In genomic region chr15:87715037-87715676, GRCm38 (mm10) we compare ENCODE assay signal across 8 mouse cellular contexts.
DNase-seq lines count a peak whose midpoint lies in the region; ATAC-seq lines count a peak whose summit lies in the region.

No protein-coding gene starts in this region.

- H3K36me3 ChIP-seq in forebrain, embryonic 14.5 days (ENCODE audit: control insufficient read depth, insufficient read depth, low read length): no peaks in the 10 kb centered on the region
- no peaks in the 10 kb centered on the region for H3K36me3 ChIP-seq in stomach, embryonic 16.5 days (ENCODE audit: control insufficient read depth, insufficient read depth, low read length)

- peak; percentile 14 for DNase-seq in gastrocnemius, postnatal 14 days
- DNase-seq in gastrocnemius, postnatal 36 days: no peak
- DNase-seq in brain, adult 2 months (ENCODE audit: low read depth, low spot score): peak; percentile 85
- peak; percentile 22 for DNase-seq in forebrain, embryonic 14.5 days (ENCODE audit: low spot score)
- DNase-seq in left cerebral cortex, postnatal 4 days: peak; percentile 38
- DNase-seq in adrenal gland, adult 8-10 months: no peak
- no peak for DNase-seq in kidney, postnatal 10 days

- ATAC-seq in forebrain, embryonic 14.5 days: peak; percentile 26; the same call in 1 of the 2 replicates
- peak; percentile 30; the same call in 1 of the 2 replicates for ATAC-seq in stomach, embryonic 16.5 days (ENCODE audit: insufficient read depth, low FRiP score)

- intact Hi-C loops in gastrocnemius, postnatal 14 days (cut with DNase I; ENCODE audit: low total_unique reads): no loop called here
- intact Hi-C loops in gastrocnemius, postnatal 36 days (cut with DNase I): no loop called here
- intact Hi-C loops in left cerebral cortex, postnatal 4 days (cut with DNase I): no loop called here

- H3K4me1 ChIP-seq in forebrain, embryonic 14.5 days (ENCODE audit: control insufficient read depth, insufficient read depth, low read length): peaks cover 3% of the 10 kb centered on the region; the same call in 1 of the 2 replicates
- H3K4me1 ChIP-seq in stomach, embryonic 16.5 days (ENCODE audit: control insufficient read depth, insufficient read depth, low read length): no peaks in the 10 kb centered on the region

- H3K4me3 ChIP-seq in forebrain, embryonic 14.5 days (ENCODE audit: low read depth, low read length): no peak overlapping the region
- H3K4me3 ChIP-seq in stomach, embryonic 16.5 days (replicated peaks; ENCODE audit: low read length): no peak overlapping the region

- H3K27ac ChIP-seq in forebrain, embryonic 14.5 days (ENCODE audit: low read depth, low read length): no peak overlapping the region
- no peak overlapping the region for H3K27ac ChIP-seq in stomach, embryonic 16.5 days (ENCODE audit: low read length)

- no peaks in the 10 kb centered on the region for H3K9me3 ChIP-seq in forebrain, embryonic 14.5 days (replicated peaks; ENCODE audit: control insufficient read depth, low read length)
- H3K9me3 ChIP-seq in stomach, embryonic 16.5 days (replicated peaks; ENCODE audit: control insufficient read depth, low read length): no peaks in the 10 kb centered on the region

- H3K4me2 ChIP-seq in forebrain, embryonic 14.5 days (ENCODE audit: low read length): no peak overlapping the region
- H3K4me2 ChIP-seq in stomach, embryonic 16.5 days (ENCODE audit: low read depth, low read length): no peak overlapping the region

- H3K27me3 ChIP-seq in forebrain, embryonic 14.5 days (replicated peaks; ENCODE audit: control insufficient read depth, insufficient read depth, low read length): no peaks in the 10 kb centered on the region
- H3K27me3 ChIP-seq in stomach, embryonic 16.5 days (ENCODE audit: control insufficient read depth, insufficient read depth, low read length): no peaks in the 10 kb centered on the region

- H3K9ac ChIP-seq in forebrain, embryonic 14.5 days (ENCODE audit: low read length): no peak overlapping the region
- H3K9ac ChIP-seq in stomach, embryonic 16.5 days (ENCODE audit: low read length): no peak overlapping the region

- WGBS in forebrain, embryonic 14.5 days: 46% methylated on average over 9 of the region's 9 CpGs
- WGBS in stomach, embryonic 16.5 days: 61% methylated on average over 9 of the region's 9 CpGs

Comparison
In these comparisons a context has a peak if more than half of its experiments do, and no peak if none do; other contexts are left out.
1. DNase-seq: peak in gastrocnemius, postnatal 14 days (single experiment), brain, adult 2 months (single experiment), forebrain, embryonic 14.5 days (single experiment) and left cerebral cortex, postnatal 4 days (single experiment); none in gastrocnemius, postnatal 36 days (0 of 2), adrenal gland, adult 8-10 months (single experiment) and kidney, postnatal 10 days (single experiment).